Mouse (Mus musculus) forebrain, embryonic 11.5 days (tissue): ENCODE measurements around the gene Rock2. TPM values are rescaled to one million over a fixed set of nuclear protein-coding genes. Genes with fewer than 3 reads are reported as not detected.
"Not testable (repeated sequence)": the region's sequence is repeated elsewhere in the genome, so short reads cannot be mapped to it uniquely, and the experiment has no call there.

Source experiments
- ATAC-seq: fragments of 200-750 bp; cut with Nextera tagmentation; replicated peaks from 2 replicates; pipeline ENCODE4 v1.8.0; 2017; ENCODE audit warnings: moderate TSS enrichment; ENCODE audit not compliant: low FRiP score
- DNase-seq: peaks from one replicate; pipeline ENCODE4 v3.0.0-alpha.2; 2017; ENCODE audit warnings: low spot score
- H3K27ac ChIP-seq: fragments of 300-500 bp; sonication (generic); 2 replicates; pipeline ENCODE4 v1.5.1; 2014; ENCODE audit warnings: low read depth, low read length
- H3K27me3 ChIP-seq: fragments of 300-500 bp; sonication (generic); 2 replicates; pipeline ENCODE4 v1.6.1; 2014; ENCODE audit warnings: mild to moderate bottlenecking, low read length, mixed read lengths; ENCODE audit not compliant: control insufficient read depth, insufficient read depth
- H3K36me3 ChIP-seq: fragments of 300-500 bp; sonication (generic); 2 replicates; pipeline ENCODE4 v1.6.1; 2014; ENCODE audit warnings: mild to moderate bottlenecking, low read length, moderate library complexity, mixed read lengths; ENCODE audit not compliant: control insufficient read depth, insufficient read depth
- H3K4me1 ChIP-seq: fragments of 300-500 bp; sonication (generic); replicated peaks from 2 replicates; pipeline ENCODE4 v1.6.1; 2014; ENCODE audit warnings: low read length, mixed read lengths; ENCODE audit not compliant: control insufficient read depth, insufficient read depth
- H3K4me2 ChIP-seq: fragments of 300-500 bp; sonication (generic); 2 replicates; pipeline ENCODE4 v1.6.1; 2014; ENCODE audit warnings: low read depth, mild to moderate bottlenecking, low read length, moderate library complexity, mixed read lengths; ENCODE audit not compliant: severe bottlenecking
- H3K4me3 ChIP-seq: fragments of 300-500 bp; sonication (generic); 2 replicates; pipeline ENCODE4 v1.5.1; 2014; ENCODE audit warnings: low read depth, low read length
- H3K9ac ChIP-seq: fragments of 300-500 bp; sonication (generic); 2 replicates; pipeline ENCODE4 v1.6.1; 2014; ENCODE audit warnings: low read length
- H3K9me3 ChIP-seq: fragments of 300-500 bp; sonication (generic); 2 replicates; pipeline ENCODE4 v1.6.1; 2016; ENCODE audit warnings: low read length, mixed read lengths; ENCODE audit not compliant: control insufficient read depth
- WGBS: fragments of 180-500 bp; shearing (Covaris S2); extraction: QIAGEN DNeasy Blood & Tissue Kit; methylation state at CpG from one replicate; pipeline ENCODE4 v1.1.7; 2014; 5-methylcytosine and 5-hydroxymethylcytosine counted together
- polyA plus RNA-seq: library from polyadenylated mRNA; unstranded; fragments of >200 nt; fragmentation: Nextera tagmentation; extraction: Ambion mirVana; gene quantifications from 2 replicates; pipeline ENCODE4 v1.2.1, GENCODE M21; 2014

Gene Rock2
- polyA plus RNA-seq, 1 experiment from 2014 or later: 17.9 TPM

DNA sequence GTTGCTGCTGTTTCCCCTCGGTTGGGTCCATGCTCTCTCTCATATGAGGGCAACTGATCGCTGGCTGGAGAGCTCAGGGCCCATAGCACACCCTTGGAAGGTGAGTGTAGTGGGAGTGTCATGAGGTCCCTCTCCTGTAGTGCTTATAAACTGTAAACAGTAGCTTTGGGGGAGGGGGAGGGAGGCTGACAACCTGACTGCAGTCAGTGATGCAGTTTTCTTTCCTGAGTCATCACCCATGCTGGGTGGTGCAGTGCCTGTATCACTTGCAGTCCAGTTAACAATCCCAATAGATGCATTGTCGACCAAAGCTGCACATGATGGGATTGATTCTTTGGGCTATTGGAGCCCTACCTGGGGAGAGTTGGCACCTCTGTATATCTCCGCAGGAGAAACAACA lies 106.5 kb downstream of the Rock2 start:
- H3K4me2 ChIP-seq: no peak overlapping the region
- DNase-seq (no peak), ATAC-seq (no peak)
- H3K27ac ChIP-seq: no peak overlapping the region
- H3K9me3 ChIP-seq: no peaks in the 10 kb centered on the region
- no peaks in the 10 kb centered on the region for H3K36me3 ChIP-seq
- no peak overlapping the region for H3K4me3 ChIP-seq
- peaks cover 10% of the 10 kb centered on the region for H3K27me3 ChIP-seq
- WGBS: 44% methylated on average over 4 of the region's 4 CpGs
- H3K9ac ChIP-seq: no peak overlapping the region
- H3K4me1 ChIP-seq: no peaks in the 10 kb centered on the region

DNA sequence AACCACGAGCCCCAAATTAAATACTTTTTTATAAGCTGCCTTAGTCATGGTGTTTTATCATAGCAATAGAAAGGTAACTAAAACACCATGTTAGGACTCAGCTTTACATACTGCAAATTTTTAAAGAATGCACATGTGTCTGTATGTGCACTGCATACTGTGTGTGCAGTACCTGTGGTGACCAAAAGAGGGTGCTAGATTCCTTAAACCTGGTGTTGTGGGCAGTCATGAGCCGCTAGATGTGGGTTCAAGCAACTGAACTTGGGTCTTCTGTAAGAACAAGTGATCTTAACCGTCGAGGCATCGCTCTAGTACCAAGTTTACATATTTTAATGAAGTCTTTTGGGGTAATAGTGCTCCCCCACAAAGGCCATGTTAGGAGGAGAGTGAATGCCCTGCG lies 114.8 kb downstream of the Rock2 start:
- WGBS: 95% methylated on average over 6 of the region's 6 CpGs
- no peak for DNase-seq
- Histone ChIP-seq H3K4me1 (no peaks in the 10 kb centered on the region), H3K4me2 (no peak overlapping the region), H3K36me3 (no peaks in the 10 kb centered on the region), H3K27me3 (no peaks in the 10 kb centered on the region), H3K27ac (no peak overlapping the region), H3K9me3 (no peaks in the 10 kb centered on the region; the same call in 1 of the 2 replicates), H3K4me3 (no peak overlapping the region), H3K9ac (no peak overlapping the region)
- ATAC-seq: no peak

DNA sequence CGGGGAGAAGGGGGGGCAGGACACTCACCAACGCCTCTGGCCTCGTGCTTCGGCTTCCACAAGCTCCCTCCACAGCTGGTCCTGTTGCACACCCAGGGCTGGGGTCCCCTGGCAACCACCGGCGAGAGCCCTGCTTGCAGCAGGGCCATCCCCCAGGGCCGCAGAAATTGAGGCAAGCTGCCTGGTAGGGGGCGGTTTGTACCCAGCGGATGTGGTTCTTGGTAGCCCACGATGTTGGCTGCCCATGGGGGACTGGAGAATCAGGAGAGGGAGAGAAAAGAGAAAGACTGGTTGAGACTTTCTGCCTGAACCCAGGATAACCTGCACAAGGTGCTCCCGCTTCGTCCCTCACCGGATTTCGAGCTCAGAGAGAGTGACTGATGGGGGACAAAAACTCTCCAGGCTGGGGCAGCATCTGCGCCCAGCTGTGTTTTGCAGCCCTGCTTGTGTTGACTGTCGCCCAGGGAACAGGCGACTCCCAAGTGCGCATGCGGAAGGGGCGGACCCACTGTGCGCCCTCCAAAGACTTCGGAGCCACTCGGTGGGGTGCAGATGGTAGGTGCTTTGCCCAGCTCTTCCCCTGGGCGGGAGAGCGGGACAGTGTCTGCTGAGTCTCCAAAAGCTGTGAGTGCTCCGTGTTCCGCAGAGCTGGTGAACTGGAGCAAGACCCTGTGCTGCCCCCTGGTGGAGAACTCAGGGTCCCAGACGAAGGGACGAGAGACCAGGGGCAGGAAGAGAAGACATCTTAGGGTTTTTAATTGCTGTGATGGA lies 116.6 kb downstream of the Rock2 start, which contains the start of gene 2410004P03Rik:
Gene 2410004P03Rik, minus strand, starts transcription at position 628 of the 771 bp plus-strand sequence.
- no peak within 1 kb of the TSS for H3K27ac ChIP-seq
- ATAC-seq (peak; percentile 69), DNase-seq (peak; percentile 92)
- no peaks in the 10 kb centered on the region for H3K27me3 ChIP-seq
- no peaks in the 10 kb centered on the region for H3K36me3 ChIP-seq
- H3K9me3 ChIP-seq: no peaks in the 10 kb centered on the region; the same call in 1 of the 2 replicates
- peak within 1 kb of the TSS; percentile 29 for H3K4me3 ChIP-seq
- no peaks in the 10 kb centered on the region for H3K4me1 ChIP-seq
- H3K9ac ChIP-seq: peak within 1 kb of the TSS; percentile 52
- peak within 1 kb of the TSS; percentile 61 for H3K4me2 ChIP-seq
- WGBS: 5% methylated on average over 29 of the region's 29 CpGs

DNA sequence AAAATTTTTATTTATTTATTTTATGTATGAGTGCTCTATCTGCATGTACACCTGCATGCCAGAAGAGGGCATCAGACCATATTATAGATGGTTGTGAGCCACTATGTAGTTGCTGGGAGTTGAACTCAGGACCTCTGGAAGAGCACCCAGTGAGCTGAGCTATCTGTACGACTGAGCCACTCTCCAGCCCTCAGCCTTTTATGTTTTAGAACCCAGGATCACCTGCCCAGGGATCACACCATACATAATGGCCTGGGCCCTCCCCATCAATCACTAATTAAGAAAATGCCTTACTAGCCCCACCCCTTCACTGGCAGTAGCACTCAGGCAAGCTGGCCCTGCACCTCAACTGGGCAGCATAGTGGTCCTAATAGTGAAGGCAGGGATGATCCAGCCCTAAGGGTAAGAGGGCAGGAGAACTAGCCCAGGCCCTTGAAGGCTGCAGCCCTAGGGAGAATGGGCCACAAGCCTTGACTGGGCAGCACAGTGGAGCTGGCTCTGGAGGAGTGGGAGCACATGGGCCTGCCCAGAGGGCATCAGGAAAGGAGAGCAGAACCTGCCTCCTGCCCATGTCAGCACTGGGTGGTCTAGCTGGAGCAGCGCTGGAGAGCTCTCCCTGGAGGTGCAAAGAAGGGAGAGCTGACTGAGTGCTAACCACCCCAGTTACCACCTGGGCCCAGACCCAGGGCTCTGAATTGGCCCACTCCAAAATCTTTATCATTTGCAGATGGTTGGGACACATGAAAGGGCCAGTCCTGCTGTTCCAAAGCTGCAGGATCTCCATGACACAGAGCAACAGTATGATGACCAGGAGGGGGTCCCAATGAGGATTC lies 117.6 kb downstream of the Rock2 start:
- Histone ChIP-seq H3K27me3 (no peaks in the 10 kb centered on the region), H3K4me2 (no peak overlapping the region), H3K9ac (no peak overlapping the region), H3K27ac (no peak overlapping the region), H3K9me3 (no peaks in the 10 kb centered on the region; the same call in 1 of the 2 replicates), H3K36me3 (no peaks in the 10 kb centered on the region), H3K4me3 (no peak overlapping the region), H3K4me1 (no peaks in the 10 kb centered on the region)
- DNase-seq (no peak), ATAC-seq (peak; percentile 52)
- 84% methylated on average over 2 of the region's 2 CpGs for WGBS

DNA sequence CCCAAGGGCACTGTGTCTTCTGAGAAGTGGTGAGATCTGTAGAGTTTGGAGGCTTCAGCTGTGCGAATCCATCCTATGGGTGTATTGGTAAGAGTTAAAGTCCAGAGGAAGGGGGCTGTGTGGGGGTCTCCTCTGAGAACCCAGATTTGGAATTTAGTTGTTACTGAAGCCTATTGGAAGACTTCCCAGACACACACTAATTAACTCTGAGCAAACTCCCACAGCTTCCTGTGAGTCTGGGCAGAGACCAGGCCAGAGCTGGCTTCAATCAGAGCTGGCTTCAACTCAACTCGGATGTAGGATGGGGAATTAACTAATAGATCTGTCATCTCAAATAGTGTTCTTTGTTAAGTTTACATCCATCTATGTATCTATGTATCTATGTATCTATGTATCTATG lies 121.0 kb downstream of the Rock2 start:
- Histone ChIP-seq H3K9me3 (no peaks in the 10 kb centered on the region), H3K36me3 (no peaks in the 10 kb centered on the region), H3K4me1 (no peaks in the 10 kb centered on the region), H3K27me3 (no peaks in the 10 kb centered on the region), H3K4me2 (no peak overlapping the region), H3K4me3 (no peak overlapping the region), H3K9ac (no peak overlapping the region), H3K27ac (no peak overlapping the region)
- WGBS: 95% methylated on average over 2 of the region's 2 CpGs
- ATAC-seq: no peak
- no peak for DNase-seq

DNA sequence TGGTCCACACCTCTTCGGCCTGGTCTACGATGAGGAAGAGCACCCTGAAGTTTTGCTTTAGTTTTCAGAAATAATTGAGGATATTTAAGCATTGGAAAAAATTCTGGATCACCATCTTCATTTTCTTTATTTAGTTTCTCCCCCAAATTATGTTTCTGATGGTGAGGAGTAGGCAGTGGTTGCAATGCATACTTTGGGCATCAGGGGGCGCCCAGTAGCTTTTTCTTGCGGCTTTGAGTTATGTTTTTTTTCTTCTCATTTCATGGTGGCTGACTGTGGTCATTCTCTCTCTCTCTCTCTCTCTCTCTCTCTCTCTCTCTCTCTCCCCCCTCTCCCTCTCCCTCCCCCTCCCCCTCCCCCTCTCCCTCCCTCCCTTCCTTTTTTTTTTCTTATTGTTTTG lies 123.8 kb downstream of the Rock2 start:
- ATAC-seq: no peak
- WGBS: 32% methylated on average over 4 of the region's 4 CpGs

DNA sequence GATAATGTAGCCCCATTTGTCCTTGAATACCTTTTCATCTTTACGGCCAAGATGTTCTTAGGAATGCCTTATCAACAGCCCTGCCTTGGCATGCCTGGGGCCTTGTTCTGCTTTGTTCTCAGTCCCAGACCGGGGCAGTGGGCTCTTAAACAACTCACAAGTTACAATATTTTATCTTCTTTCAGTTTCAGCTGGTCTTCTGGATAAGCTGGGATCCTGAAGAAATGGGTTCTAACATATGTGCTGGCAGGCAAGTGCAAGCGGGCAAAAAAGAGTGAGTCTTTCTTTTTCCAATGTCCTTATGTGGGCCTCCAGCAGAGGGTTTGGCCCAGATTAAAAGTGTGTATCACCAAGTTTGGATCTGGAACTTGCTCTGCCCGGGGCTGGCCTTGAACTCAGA lies 126.4 kb downstream of the Rock2 start:
- not testable (repeated sequence) for H3K9me3 ChIP-seq, H3K9ac ChIP-seq, H3K4me2 ChIP-seq, H3K27me3 ChIP-seq, H3K4me3 ChIP-seq, H3K27ac ChIP-seq, H3K4me1 ChIP-seq, DNase-seq, H3K36me3 ChIP-seq, ATAC-seq
- WGBS: 92% methylated on average over 4 of the region's 4 CpGs

More for the DNA sequence above, 123.8 kb downstream of the Rock2 start:
- Histone ChIP-seq H3K9ac (no peak overlapping the region), H3K4me2 (no peak overlapping the region), H3K4me3 (no peak overlapping the region), H3K27ac (no peak overlapping the region), H3K27me3 (no peaks in the 10 kb centered on the region), H3K36me3 (no peaks in the 10 kb centered on the region), H3K4me1 (no peaks in the 10 kb centered on the region), H3K9me3 (no peaks in the 10 kb centered on the region)
- DNase-seq: peak; percentile 79

DNA sequence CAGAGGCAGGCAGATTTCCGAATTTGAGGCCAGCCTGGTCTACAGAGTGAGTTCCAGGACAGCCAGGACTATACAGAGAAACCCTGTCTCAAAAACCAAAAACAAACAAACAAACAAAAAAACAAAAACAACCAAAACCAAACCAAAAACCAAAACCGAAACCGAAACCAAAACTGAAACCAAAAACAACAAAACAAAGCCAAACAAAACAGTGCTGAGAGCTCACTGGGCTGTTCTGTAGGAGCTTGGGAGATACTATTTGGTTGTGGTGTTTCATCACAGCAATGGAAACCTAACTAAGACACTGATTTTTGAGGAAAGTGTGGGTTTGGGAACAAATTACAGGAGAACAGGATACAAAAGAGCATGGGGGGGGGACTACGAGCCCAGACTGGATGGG lies 127.5 kb downstream of the Rock2 start:
- H3K9me3 ChIP-seq: no peaks in the 10 kb centered on the region
- H3K27ac ChIP-seq: no peak overlapping the region
- no peaks in the 10 kb centered on the region for H3K27me3 ChIP-seq
- 84% methylated on average over 4 of the region's 4 CpGs for WGBS
- H3K36me3 ChIP-seq: no peaks in the 10 kb centered on the region
- H3K4me3 ChIP-seq: no peak overlapping the region
- H3K4me1 ChIP-seq: no peaks in the 10 kb centered on the region
- no peak for DNase-seq
- ATAC-seq: no peak
- no peak overlapping the region for H3K4me2 ChIP-seq
- no peak overlapping the region for H3K9ac ChIP-seq
